Mouse (Mus musculus) brain, embryonic 14.5 days (tissue): Measurements from ENCODE around the gene Snx21.

Experiments used
- CTCF ChIP-seq: fragments of 200-500 bp; IDR thresholded peaks from 2 replicates; pipeline ENCODE4 v1.5.1; 2012; ENCODE audit warnings: inconsistent platforms, mild to moderate bottlenecking, moderate library complexity, borderline replicate concordance; ENCODE audit not compliant: insufficient read depth, insufficient read length; ENCODE audit errors: extremely low read depth
- POLR2A ChIP-seq: fragments of 200-500 bp; IDR thresholded peaks from 2 replicates; pipeline ENCODE4 v1.6.1; 2012; ENCODE audit warnings: mild to moderate bottlenecking, inconsistent platforms, borderline replicate concordance; ENCODE audit not compliant: poor library complexity, insufficient read depth, insufficient read length, severe bottlenecking; ENCODE audit errors: extremely low read depth

DNA sequence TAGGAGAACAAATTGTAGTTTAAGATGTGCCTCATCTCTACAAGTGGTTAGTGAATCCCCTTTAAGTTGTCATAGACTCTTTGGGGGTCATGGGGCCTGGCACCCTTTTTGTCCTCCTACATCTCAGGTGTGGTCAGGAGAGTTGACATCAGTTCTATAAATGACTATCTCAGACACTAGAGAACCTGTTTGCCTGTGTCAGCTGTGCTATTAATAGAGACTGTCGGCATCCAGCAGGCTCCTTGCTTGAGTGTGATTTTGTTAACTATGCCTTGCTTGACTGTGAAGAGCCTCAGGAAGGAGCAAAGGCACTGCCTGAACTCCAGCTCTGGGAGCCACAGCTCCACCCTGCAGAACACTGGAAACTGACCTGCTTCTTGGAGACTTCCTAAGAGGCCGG is 30.8 kb upstream of the Snx21 start:
- TF ChIP-seq POLR2A, result no peak
- TF ChIP-seq CTCF, result no peak
